Mouse (Mus musculus) naive thymus-derived CD4-positive, alpha-beta T cell, adult 2 months (primary cell): ENCODE measurements around the gene Trim34b.
"Not testable (repeated sequence)": the region's sequence is repeated elsewhere in the genome, so short reads cannot be mapped to it uniquely, and the experiment has no call there.

Experiments
- DNase-seq: peaks from one replicate; pipeline ENCODE4 v3.0.0-alpha.2; 2011; ENCODE audit warnings: low read depth

The Trim34b gene

GRCm38 (mm10) chr7:104329171-104329570 is at the start of gene Trim34b:
Gene Trim34b, plus strand, starts transcription at chr7:104329471.
- not testable (repeated sequence) for DNase-seq

DNA sequence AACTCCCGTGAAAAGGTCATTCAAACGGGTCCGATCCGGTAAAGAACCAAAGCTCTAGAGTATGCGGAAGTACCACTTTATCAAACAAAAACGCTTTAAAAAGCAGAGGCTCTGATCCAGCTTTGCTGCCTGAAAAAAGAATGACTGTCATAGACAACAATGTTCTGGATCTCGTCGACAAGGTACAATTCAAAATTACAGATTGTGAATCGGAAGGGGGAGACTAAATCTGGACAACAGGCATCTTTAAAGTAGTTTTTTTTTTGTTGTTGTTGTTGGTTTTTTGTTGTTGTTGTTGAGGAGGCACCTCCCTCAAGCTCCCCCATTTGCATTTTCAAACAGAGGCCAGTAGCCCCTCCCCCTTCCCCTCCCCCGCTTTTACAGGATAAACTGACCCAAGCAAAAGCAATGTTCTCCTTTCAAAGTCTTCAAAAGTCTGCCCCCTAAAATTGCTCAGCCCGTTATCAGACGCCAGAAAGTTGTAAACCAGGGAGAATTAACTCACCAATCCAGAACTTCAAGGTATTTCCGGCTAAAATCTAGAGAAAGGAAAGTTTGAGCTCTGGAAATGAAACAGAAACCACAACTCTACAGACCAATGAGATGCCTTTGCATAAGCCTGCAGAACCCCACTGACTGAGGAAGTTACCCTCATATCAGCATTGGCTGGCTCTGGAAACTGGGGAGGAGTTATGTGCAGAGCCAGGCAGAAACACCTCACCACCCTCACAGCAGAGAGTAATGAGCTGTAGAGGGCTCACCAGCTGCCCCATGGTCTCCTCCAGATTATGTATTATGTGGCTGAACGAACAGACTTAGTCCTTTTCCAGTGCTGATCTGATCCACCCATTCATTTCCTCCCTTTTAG is 41.5 kb upstream of the Trim34b start, which contains the start of gene Trim5:
Gene Trim5 (minus strand): TSS at position 519 of the 868 bp plus-strand sequence.
- DNase-seq = peak; percentile 58

- peak; percentile 84 for DNase-seq
Measured at GRCm38 (mm10) chr7:104290641-104291040, 38.6 kb upstream of the Trim34b start.

GRCm38 (mm10) chr7:104291638-104292400 is 37.5 kb upstream of the Trim34b start:
- peak; percentile 84 for DNase-seq

DNA sequence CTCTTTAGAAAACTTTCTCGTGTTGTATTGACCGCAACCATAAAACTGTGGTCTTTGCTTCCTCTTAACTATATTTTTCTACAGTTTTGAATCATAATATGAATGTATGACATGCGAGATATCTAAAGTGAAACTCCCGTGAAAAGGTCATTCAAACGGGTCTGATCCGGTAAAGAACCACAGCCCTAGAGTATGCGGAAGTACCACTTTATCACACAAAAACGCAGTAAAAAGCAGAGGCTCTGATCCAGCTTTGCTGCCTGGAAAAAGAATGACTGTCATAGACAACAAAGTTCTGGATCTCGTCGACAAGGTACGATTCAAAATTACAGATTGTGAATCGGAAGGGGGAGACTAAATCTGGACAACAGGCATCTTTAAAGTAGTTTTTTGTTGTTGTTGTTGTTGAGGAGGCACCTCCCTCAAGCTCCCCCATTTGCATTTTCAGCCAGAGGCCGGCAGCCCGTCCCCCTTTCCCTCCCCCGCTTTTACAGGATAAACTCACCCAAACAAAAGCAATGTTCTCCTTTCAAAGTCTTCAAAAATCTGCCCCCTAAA is 14.4 kb upstream of the Trim34b start:
- peak; percentile 79 for DNase-seq

DNA sequence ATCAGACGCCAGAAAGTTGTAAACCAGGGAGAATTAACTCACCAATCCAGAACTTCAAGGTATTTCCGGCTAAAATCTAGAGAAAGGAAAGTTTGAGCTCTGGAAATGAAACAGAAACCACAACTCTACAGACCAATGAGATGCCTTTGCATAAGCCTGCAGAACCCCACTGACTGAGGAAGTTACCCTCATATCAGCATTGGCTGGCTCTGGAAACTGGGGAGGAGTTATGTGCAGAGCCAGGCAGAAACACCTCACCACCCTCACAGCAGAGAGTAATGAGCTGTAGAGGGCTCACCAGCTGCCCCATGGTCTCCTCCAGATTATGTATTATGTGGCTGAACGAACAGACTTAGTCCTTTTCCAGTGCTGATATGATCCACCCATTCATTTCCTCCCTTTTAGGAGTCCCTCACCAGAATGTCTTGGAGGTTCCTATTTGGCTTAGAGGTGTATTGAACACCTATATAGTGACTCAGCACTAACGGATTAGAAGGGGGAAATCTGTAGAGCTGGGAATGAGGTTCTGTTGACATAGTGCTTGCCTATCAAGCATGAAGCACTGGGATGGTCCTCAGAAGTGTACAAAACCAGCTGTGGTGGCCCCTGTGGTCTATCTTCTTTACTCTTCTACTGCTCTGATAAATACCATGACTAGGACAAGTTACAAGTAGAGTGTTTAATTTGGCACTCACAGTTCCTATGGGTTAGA is 13.7 kb upstream of the Trim34b start, which contains the start of gene Trim12a:
Gene Trim12a (minus strand): TSS at position 98 of the 712 bp plus-strand sequence.
- DNase-seq = not testable (repeated sequence)

GRCm38 (mm10) chr7:104322028-104322427 is 7.2 kb upstream of the Trim34b start:
- DNase-seq = no peak

DNA sequence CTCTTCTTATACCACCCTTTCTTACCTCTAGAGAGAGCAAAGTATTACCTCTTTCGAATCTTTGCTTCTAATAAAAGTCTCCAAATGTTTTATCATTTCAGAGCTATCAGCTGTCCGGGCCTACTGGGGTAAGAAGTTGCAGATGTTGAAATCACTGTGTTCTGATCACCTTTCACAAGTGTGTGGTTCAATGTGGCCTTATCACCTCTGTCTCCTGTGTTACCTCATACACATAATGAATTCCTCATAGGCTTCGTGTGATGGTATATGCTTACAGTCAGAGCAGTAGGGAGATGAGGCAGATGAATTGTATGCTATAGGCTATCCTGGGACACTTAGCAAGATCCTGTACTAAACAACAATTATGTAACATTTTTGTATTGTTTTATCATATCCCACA is 6.3 kb downstream of the Trim34b start:
- DNase-seq = not testable (repeated sequence)

- not testable (repeated sequence) for DNase-seq
Measured at GRCm38 (mm10) chr7:104340744-104341143, 11.5 kb downstream of the Trim34b start.

DNA sequence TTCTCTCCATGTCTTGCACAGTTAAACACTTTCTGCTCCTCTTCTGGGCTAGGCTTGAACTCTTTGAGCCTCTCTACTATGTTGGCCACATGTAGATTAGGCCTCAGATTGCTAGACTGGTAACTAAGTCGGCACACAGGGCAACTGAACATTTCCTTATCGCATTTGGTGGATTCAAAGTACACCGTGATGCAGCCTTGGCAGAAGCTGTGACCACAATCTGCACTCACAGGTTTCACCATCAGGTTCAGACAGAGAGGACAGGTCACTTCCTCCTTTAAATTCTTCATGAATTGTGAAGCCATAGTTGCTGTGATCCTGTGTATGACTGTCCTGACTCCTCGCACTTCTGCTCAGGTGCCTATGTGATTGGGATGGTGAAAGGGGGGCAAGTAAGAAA is 18.8 kb downstream of the Trim34b start:
- not testable (repeated sequence) for DNase-seq

DNA sequence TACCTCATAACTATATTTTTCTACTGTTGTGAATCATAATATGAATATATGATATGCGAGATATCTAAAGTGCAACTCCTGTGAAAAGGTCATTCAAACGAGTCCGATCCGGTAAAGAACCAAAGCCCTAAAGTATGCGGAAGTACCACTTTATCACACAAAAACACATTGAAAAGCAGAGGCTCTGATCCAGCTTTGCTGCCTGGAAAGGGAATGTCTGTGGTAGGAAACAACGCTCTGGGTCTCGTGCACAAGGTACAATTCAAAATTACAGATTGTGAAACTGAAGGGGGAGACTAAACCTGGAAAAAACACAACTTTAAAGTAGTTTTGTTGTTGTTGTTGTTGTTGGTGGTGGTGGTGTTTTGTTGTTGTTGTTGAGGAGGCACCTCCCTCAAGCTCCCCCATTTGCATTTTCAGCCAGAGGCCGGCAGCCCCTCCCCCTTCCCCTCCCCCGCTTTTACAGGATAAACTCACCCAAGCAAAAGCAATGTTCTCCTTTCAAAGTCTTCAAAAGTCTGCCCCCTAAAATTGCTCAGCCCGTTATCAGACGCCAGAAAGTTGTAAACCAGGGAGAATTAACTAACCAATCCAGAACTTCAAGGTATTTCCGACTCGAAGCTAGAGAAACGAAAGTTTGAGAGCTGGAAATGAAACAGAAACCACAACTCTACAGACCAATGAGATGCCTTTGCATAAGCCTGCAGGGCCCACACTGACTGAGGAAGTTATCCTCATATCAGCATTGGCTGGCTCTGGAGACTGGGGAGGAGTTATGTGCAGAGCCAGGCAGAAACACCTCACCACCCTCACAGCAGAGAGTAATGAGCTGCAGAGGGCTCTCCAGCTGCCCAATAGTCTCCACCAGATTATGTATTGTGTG is 23.7 kb downstream of the Trim34b start, which contains the start of gene Trim12c:
Gene Trim12c (minus strand): TSS at position 646 of the 883 bp plus-strand sequence.
- peak; percentile 91 for DNase-seq

DNA sequence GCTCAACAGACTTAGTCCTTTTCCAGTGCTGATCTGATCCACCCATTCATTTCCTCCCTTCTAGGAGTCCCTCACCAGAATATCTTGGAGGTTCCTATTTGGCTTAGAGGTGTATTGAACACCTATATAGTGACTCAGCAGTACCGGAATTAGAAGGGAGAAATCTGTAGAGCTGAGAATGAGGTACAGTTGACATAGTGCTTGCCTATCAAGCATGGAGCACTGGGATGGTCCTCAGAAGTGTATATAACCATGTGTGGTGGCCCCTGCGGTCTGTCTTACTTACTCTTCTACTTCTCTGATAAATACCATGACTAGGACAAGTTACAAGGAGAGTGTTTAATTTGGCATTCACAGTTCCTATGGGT is 24.3 kb downstream of the Trim34b start:
- DNase-seq = no peak

DNA sequence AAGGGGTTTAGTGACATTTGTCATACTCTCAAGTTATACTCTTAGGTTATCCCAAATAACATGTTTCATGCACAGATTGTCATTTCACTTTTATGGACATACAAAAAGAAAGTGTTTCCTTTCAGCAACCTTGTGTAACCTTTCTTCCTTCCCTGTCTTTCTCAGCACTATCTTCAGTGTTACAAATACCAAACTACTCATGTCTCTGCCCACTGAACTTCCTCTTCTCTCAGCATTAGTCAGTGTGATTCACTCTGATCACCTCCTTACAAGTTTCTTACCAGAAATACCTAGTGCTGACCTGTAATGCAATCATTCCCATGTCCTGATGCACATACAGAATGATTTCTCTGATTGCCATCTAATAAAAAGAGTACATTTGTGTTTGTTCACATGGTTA is 37.1 kb downstream of the Trim34b start:
- no peak for DNase-seq

DNA sequence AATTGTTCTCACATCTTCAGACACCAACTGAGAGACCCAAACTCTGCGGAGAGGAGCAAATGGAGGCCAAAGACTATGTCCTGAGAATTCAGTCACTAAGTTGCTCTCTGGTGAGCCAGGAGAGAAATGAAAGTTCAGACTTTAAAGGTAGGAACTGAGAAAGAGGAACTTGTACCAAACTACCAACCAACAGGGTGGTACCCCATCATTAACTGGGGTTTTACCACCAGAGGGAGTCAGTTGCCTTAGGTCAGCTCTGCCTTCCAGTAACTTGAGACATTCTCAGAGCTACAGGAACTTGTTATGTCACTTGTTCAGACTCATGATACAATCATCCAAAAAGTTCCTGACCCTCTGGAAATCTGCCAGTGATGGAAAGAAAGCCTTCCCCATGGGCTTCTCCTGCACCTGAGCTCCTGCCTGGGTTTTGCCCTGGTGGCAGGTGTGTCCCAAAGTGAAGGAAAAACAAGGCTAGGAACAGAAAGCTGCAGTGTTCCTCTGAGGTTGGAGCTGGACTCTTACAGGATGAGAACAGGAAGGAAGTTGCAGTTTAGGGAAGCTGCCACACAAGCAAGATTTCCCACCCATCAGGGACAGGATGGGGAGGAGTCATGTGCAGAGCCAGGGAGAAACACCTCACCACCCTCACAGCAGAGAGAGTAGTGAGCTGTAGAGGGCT is 40.6 kb downstream of the Trim34b start, which contains the start of gene Trim30b:
Gene Trim30b (minus strand): TSS at position 149 of the 679 bp plus-strand sequence.
- peak; percentile 74 for DNase-seq
